Mouse (Mus musculus) neural tube, embryonic 10.5 days (tissue): ENCODE results near the gene Gstm3.
"Not testable (repeated sequence)": the region's sequence is repeated elsewhere in the genome, so short reads cannot be mapped to it uniquely, and the experiment has no call there.

Experiments
- DNase-seq: peaks from one replicate; pipeline ENCODE4 v3.0.0-alpha.2; 2017; ENCODE audit warnings: low spot score; ENCODE audit errors: extremely low spot score

The Gstm3 gene

GRCm38 (mm10) chr3:107974237-107974636 lies 5.2 kb upstream of the Gstm3 start:
- DNase-seq, result no peak

DNA sequence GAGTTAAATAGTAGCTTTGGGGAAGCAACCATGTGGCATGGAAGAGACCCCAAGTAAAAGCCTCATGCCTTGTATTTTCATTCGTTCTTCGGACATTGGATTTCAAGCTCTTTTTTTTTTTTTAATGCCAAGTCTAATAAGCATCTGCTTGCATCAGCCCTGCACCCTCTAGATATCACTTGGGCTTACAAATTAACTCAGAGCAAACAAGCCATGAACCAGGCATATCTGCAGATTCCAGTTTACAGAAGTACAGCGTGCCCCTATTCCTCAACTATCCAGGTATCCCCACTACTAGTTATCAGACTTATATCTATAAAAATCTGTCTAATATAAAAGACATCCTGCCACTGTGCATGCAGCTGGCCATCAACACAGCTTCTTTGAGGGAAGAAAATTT lies 3.0 kb upstream of the Gstm3 start:
- DNase-seq, result no peak

DNA sequence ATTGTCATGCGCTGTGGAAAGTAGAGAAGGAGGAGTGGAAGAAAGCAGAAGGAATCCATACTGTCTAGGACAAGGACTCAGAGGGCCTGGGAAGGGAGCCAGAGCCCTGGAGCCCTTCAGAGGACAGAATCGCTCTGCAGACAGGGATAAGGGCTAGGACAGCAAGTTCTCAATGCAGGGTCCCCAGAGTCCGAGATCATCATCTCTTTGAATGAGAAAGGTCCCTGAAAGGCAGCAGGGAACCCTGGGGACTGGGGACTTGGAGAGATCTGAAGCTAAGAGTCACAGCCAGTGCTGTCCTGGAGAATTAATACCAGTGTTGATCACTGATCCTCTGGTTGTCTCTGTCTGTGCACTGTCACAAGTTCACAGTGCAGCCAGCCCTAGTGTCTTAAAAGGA lies 2.0 kb upstream of the Gstm3 start:
- DNase-seq, result not testable (repeated sequence)

GRCm38 (mm10) chr3:107966631-107967030 lies 2.5 kb downstream of the Gstm3 start:
- DNase-seq, result no peak

GRCm38 (mm10) chr3:107965592-107965991 lies 3.5 kb downstream of the Gstm3 start:
- DNase-seq, result no peak

GRCm38 (mm10) chr3:107964656-107965308 lies 4.3 kb downstream of the Gstm3 start:
- no peak for DNase-seq

- DNase-seq, result no peak
These were observed 5.1 kb downstream of the Gstm3 start for GRCm38 (mm10) chr3:107964026-107964425.

DNA sequence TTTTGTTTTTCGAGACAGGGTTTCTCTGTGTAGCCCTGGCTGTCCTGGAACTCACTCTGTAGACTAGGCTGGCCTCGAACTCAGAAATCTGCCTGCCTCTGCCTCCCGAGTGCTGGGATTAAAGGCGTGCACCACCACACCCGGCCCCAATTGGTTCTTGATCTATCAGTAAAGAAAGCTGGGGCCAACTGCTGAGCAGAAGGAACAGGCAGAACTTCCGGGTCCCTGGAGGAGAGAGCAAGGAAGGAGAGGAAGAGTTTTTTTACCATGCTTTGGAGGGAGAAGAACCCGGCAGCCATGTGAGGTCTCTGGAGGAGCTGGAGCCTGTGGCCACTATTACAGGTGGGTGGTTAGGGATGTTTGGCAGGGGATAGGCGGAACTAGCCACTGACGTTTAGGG lies 13.8 kb downstream of the Gstm3 start:
- not testable (repeated sequence) for DNase-seq

GRCm38 (mm10) chr3:107953906-107954305 lies 15.2 kb downstream of the Gstm3 start:
- no peak for DNase-seq

DNA sequence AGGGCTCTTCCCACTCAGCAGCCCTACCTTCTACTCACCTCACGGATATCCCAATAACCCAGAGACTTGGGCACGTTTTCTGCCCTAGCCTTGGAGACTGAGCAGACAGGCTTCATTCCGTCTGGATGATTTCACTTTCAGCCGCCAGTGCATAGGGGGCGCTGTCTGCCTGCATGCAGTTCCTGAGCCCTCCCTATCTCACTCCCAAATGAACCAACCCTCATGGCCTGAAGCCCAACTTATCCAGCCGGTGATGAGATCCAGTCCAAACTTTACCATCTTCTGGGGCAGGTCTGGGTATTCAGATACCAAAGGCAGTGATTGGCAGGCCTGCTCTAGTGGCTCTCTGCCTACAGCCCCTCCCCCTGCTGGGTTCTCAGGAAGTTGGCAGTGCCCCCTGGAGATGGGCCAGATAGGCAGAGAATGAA lies 15.7 kb downstream of the Gstm3 start:
- peak; percentile 39 for DNase-seq

DNA sequence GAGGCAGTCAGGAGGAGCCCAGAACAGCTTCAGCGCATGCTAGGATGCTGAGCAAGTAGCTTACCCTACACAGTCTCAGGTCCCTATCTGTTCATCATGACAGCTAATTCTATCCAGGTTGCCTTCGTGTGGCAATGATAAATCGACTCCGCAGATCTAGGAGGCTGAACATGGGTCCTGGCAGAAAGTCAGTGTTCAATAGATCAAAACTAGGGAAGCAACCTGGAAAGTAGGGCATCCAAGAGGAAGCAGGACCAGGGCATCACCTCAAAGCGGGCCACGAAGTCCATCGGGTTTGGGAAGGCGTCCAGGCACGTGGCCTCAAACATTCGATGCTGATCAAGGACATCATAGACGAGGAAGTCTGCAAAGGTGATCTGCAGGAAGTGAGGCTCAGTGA lies 18.6 kb downstream of the Gstm3 start:
- DNase-seq, result no peak

DNA sequence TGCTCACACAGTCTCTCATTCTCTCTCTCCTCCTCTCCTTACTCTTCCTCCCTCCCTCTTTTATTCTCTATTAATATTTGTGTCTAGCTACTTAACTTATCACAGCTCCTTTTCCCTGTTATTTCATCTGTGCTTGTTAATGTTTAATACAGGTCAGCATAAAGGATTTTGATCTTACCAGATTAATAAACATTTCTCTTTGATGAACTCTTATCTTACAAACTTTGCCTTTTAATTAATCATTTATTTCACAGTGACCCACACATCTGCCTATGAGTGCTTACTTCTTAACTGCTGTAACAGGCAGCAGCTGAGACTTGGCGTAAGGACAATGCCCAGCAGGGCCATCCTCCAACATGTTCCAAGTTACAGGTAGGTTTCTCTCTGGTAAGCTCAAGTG lies 19.6 kb downstream of the Gstm3 start:
- not testable (repeated sequence) for DNase-seq

DNA sequence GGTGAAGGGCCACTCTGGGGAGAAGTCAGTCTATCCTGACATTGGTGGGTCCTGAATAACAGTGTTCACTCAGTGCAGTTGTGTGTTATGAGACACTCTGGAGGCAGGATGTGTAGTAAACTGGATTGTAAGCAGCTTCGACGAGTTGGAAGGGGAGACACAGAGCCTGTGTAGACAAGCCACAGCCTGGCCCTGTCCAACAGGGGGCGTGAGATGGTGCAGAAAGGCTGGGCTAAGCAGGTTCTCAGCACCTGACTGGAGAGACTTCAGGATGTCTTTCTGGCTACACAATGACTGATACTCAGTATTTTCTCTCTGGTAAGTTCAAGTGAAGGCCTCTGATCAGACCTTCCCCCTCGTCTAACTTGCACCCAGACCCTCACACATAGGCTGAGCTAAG lies 23.4 kb downstream of the Gstm3 start:
- no peak for DNase-seq

DNA sequence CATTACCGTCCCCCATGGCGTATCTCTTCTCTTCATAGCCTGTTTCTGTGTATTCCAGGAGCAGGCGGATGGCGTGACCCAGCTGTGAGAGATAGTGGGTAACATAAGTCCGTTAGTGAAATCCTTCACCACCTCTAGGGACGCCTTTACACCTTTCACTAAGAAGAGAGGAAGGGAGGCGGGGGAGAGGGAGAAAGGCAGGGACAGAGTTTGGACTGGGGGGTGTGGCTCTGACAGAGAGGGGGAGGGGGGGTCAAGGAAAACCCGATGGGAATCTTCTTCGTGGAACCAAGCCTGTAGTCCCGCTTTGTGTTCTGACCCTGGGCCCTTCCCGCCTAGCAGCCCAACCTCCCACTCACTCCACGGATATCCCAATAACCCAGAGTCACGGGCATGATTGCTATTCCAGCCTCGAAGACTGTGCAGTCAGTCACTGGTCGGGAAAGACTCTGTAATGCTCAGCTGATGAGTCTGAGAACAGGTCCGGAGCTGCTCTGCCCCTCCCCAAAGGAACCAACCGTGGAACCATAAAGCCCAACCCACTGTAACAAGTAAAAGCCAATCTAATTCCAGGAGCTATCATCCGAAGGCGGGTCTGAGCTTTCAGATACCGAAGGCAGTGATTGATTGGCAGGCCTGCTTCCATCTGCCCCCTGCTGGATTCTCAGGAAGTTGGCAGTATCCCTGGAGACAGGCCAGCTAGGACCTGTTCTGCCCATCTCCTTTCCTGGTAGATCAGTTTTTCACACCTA lies 25.7 kb downstream of the Gstm3 start, which contains the start of gene Gstm6:
Gstm6 (minus strand) TSS at position 511 of the 752 bp plus-strand sequence.
- peak; percentile 32 for DNase-seq

DNA sequence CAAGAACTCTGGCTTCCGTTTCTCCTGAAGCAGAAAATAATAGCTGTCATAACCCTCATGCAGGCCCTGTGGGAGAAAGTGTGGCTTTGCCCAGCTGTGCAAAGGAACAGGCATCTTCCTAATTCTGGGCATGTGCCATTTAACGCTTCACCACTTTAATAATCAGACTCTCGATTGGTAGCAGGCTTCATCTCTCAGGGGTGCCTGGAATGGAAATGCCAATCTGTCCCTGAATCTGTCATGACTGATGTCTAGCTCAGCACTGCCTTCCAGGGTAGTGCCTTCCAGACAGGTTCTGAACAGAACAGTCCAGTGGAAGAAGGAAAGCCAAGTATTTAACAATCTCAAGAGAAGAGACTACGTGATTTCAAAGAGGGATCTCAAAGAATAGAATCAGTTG lies 27.8 kb downstream of the Gstm3 start:
- no peak for DNase-seq

DNA sequence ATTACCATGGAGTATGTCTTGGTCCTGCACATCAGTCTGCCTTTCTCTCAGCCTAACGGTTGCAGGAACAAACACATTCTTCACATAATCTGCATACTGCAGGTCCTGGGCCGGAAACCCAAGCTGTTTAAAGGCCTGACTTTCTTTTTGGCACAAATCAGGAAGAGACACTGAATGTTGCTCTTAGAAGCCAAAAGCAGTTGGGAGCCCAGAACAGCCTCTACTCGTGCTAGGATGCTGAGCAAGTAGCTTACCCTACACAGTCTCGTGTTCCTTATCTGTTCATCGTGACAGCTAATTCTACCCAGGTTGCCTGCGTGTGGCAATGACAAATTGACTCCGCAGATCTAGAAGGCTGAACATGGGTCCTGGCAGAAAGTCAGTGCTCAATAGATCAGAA lies 28.6 kb downstream of the Gstm3 start:
- no peak for DNase-seq

GRCm38 (mm10) chr3:107939830-107940229 lies 29.3 kb downstream of the Gstm3 start:
- DNase-seq, result no peak

- DNase-seq, result peak; percentile 64
These were observed 29.7 kb downstream of the Gstm3 start for GRCm38 (mm10) chr3:107939403-107939802.

GRCm38 (mm10) chr3:107935888-107936287 lies 33.2 kb downstream of the Gstm3 start:
- no peak for DNase-seq

- no peak for DNase-seq
These were observed 33.8 kb downstream of the Gstm3 start for GRCm38 (mm10) chr3:107935268-107935667.

GRCm38 (mm10) chr3:107932128-107932527 lies 37.0 kb downstream of the Gstm3 start:
- no peak for DNase-seq

DNA sequence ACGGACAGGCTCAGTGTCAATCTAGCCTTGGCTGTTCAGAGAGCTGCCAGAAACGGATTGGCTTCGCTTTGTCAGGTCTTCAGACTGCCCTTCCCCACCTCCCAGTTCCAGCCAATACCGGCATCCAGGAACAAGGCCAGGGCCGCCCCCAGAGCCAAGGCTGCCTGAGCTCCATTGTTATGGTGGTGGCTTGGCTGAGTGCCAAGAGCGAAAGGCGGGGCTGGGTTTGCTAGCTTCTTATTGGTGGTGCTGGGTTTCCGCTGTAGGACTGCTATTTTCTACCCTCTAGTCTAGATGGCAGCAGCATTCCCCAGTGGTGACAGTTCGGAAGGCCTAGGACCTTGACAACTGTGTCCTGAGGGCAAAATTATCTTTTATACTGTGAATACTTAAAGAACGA lies 37.4 kb downstream of the Gstm3 start, which contains the start of gene Gstm7:
Gstm7 (minus strand) TSS at position 148 of the 400 bp plus-strand sequence.
- peak; percentile 98 for DNase-seq

- DNase-seq, result no peak
These were observed 37.9 kb downstream of the Gstm3 start for GRCm38 (mm10) chr3:107931134-107931533.
